Mouse (Mus musculus): Measurements from ENCODE around the gene Ap1s3.

Gene Ap1s3

DNA sequence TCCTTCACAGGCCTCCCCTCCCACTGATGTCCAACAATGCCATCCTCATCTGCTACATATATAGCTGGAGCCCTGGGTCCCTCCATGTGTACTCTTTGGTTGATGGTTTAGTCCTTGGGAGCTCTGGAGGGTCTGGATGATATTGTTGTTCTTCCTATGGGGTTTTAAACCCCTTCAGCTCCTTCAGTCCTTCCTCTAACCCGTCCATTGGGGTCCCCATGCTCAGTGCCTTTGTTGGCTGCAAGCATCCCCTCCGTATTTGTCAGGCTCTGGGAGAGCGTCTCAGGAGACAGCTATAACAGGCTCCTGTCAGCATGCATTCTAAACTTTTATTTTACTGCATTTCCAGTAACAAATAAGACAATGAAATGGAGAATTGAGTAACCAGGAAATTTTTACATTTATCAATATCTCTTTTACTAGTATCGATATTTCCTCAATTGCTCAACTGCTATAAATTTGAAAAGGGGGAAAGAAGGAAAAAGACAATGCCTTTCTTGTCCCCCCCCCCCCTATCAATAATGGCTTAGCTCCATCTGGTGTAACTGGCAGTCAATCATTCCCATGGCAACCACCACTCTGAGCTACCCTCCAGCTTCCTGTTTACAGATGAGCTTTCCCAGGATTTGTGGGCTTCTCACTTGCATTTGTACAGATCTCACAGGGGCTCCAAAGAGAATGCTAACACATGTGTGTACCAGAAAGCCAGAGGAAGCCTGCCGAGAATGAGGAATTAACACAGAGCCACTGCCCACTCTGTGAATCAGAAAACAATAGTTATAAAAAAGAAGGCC is 73.2 kb downstream of the Ap1s3 start:
- DNase-seq (ENCODE audit: low read depth, low spot score): no peak

DNA sequence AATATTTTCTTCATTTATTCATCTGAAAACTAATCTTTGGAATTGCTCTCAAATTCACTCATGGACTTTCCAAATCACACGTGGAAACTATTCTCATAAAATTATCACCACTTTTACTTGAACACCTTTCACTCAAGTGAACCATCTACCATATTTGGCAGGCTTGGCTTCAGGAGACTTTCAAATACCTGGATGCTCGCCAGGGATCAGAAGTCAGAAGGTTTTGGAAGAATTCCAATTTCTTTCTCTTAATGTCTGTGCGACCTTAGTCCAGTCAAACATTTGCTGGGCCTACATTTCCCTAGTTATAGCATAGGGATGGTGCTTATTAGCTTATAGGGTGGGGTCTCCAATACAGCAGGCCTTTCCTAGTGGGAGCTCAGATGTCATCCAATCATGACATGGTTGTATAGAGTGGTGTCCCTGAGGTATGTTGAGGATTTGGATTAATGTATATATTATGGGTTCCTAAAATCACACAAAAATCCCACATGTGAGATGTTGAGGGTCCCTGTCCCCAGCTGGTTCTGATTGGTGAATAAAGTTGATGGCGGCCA is 79.0 kb downstream of the Ap1s3 start:
- no peak for DNase-seq (ENCODE audit: low read depth, low spot score)

DNA sequence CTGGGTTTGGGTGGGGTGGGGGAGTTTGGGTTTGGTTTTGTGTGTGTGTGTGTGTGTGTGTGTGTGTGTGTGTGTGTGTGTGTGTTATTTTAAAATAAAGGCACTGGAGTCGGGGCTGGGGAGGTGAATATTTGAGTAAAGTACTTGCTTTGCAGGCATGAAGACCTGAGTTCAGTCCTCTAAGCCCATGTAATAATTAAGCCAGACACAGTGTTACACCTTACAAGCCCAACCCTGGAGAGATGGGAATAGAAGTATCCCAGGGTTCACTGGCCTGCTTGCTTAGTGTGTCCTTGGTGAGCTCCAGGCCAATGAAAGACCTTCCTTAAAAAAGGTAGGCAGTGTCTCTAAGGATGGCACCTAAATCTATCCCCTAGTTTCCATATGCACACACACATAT is 80.7 kb downstream of the Ap1s3 start:
- DNase-seq (ENCODE audit: low read depth, low spot score): no peak

DNA sequence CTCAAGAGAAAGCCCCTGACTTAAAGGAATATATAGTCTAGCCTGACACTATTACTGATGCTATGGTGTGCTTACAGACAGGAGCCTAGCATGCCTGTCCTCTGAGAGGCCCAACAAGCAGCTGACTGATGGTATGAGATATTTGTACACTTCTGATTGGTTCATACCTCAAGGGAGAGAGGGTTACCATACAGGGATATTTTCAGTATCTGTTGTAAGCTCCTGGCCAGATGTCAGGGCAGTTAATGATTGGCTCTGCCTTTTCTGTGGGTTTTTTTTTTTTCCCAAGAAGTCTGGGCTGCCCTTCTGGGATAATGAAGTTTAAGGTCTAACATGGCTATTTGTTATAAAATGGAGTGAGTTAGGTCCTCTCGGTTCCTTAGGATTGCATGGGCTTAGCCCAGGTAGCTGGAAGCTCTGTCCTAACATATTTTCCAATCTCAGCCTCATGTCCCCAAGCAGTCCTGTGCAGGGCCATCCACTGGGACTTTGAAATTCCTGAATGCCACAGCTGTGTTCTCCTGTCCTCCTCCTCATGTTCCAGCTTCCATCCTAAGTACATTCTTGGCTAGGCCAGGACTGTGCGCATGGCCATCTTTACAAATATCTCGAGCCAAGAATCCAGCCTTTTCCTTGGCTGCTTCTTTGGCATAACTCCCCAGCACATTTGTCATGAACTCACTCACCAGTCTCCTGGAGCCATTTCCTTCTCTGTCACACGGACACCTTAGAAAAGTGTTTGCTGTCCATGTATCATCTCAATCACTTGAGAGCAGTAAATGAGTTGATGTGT is 81.6 kb downstream of the Ap1s3 start:
- no peak for DNase-seq (ENCODE audit: low read depth, low spot score)

DNA sequence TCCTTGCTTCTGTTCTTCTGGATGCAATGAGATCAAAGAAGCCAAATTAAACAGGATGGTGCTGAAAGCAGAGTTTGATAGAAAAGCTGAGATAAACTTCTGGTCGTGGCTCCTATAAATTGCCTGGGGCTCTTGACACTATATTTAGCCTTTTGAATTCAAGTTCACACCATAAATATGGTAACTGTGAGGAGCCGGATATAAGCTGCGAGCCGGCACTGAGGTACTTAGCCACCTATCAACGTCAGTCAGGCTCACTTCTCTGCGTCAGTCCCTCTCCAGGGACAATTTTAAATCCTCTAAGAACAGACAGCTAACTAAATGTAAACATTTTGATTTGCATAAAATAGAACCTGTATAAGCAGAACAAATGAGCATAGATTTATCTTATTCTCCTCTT is 82.3 kb downstream of the Ap1s3 start:
- no peak for DNase-seq (ENCODE audit: low read depth, low spot score)

DNA sequence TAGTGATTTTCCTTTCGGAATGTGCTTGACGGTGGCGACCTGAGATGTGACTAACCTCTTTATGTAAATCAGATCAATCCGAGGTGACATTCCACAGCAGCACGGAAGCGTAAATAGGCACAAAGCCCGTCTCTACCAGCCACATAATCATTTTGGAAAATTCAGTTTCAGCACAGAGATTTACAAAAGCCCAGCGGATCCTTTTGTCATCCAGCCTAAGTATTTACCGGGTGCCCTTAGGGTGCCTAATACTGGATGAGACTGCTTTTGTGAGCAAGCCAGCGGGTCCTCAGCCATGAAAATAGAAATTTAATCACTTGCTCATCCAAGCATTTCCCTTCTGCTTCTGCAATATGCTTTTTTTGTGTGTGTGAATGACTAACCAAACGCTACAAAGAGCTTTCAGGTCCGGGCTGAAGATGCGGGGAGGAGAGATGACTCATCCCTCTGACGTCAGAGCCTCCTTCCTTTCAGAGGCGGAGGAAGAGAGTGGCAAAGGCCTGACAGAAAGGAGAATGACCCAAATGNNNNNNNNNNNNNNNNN is 90.6 kb downstream of the Ap1s3 start:
- DNase-seq (ENCODE audit: low read depth, low spot score): peak; percentile 66

DNA sequence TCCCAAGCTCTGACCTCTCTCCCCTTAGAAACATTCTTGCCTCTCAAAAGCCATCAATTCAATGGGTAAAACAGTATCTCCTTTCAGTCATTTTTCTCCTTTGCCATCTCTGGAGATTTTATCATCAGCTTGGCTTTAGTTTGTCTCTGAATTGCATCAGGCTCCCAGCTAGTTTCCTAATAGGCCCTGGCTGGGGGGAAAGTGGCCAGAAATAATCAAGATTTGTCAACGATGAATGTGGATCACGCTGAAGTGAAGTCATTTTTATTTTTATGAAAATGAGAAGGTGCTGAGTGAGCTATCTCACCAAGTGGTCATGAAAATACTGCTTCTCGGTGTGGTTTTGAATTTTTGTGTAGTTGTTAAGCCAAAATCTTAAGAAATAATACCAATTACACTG is 94.4 kb downstream of the Ap1s3 start:
- DNase-seq (ENCODE audit: low read depth, low spot score): peak; percentile 9

DNA sequence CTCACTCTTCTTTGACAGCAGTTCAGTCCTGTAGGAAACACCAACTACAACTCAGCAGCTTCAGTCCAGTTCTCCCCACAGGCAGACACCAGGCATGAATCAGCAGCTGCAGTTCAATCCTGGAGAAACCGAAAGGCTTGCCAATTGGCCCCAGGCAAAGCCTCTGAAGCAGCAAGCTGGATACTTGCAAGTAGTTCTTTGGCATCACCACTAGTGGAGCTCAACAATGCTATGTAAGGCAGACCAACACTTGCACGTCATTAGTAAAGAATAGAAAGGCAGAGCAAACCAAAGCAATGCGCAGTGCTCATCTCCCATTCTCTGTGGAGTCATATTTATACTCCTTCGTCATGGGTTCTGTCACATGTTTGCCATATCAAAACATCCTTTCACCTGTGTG is 99.9 kb downstream of the Ap1s3 start:
- DNase-seq (ENCODE audit: low read depth, low spot score): peak; percentile 59

DNA sequence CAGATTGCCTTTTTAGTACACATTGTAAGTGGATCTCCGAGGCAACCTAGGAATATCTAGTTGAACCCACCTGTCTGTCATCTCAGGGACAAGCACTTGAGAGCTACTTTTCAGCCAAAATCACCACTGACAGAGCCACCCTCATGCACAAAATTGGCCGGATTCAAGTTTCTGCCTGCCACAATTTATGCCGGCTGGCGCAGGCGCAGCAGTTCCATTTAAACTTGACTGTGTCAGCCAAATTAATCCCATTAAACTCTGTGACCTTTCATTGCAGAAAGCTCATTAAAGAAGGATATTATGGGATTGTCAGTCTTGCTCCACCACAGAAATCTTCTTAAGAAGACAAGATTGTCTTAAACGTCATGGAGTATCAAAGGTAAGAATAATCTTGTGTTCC is 100.6 kb downstream of the Ap1s3 start:
- DNase-seq (ENCODE audit: low read depth, low spot score): no peak

DNA sequence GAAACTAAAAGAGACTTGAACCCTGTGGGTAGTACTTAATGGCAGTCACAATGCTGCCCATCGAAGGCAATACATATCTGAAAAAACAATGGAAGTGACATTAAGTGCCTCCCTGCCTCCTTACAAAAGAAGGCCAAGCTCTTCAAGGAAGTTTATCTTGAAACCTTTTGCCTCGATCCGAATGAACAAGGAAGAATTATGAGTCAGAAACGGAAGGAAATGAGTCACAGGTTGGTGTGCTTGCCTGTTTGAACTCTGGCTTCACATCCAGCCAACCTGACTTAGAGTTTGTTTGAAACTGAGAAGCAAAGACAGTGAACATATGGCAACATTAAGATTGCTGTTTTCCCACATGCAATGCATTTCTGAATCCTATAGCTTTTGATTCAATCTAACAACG is 110.6 kb downstream of the Ap1s3 start:
- peak; percentile 38 for DNase-seq (ENCODE audit: low read depth, low spot score)
